Mouse (Mus musculus) spleen, postnatal 4 days (tissue): ENCODE data around the gene 4930469K13Rik.
"Not testable (repeated sequence)": the region's sequence is repeated elsewhere in the genome, so short reads cannot be mapped to it uniquely, and the experiment has no call there.

ENCODE experiments used
- DNase-seq, 2 experiments: peaks; one replicate each; pipeline ENCODE4 v3.0.0; 2022; ENCODE audit warnings: low spot score in 2 of 2

The 4930469K13Rik gene

GRCm38 (mm10) chr11:34098422-34098821 lies at the start of gene 4930469K13Rik:
Gene 4930469K13Rik (minus strand): TSS chr11:34098554.
- no peak for DNase-seq

GRCm38 (mm10) chr11:34146934-34147333 lies 48.6 kb upstream of the 4930469K13Rik start:
- DNase-seq = no peak

- no peak for DNase-seq
Observed at GRCm38 (mm10) chr11:34144421-34144820, 46.1 kb upstream of the 4930469K13Rik start.

GRCm38 (mm10) chr11:34143984-34144383 lies 45.6 kb upstream of the 4930469K13Rik start:
- DNase-seq = no peak

- DNase-seq = no peak
Observed at GRCm38 (mm10) chr11:34139296-34139695, 40.9 kb upstream of the 4930469K13Rik start.

- DNase-seq = no peak
Observed at GRCm38 (mm10) chr11:34128412-34128811, 30.1 kb upstream of the 4930469K13Rik start.

GRCm38 (mm10) chr11:34125727-34126126 lies 27.4 kb upstream of the 4930469K13Rik start:
- not testable (repeated sequence) for DNase-seq

GRCm38 (mm10) chr11:34124852-34125251 lies 26.5 kb upstream of the 4930469K13Rik start:
- no peak for DNase-seq

GRCm38 (mm10) chr11:34123147-34123546 lies 24.8 kb upstream of the 4930469K13Rik start:
- no peak for DNase-seq

- no peak for DNase-seq
Observed at GRCm38 (mm10) chr11:34118319-34118718, 20.0 kb upstream of the 4930469K13Rik start.

GRCm38 (mm10) chr11:34117581-34117980 lies 19.2 kb upstream of the 4930469K13Rik start:
- no peak for DNase-seq

- DNase-seq = no peak
Observed at GRCm38 (mm10) chr11:34116572-34117135, 18.3 kb upstream of the 4930469K13Rik start.

GRCm38 (mm10) chr11:34113760-34114159 lies 15.4 kb upstream of the 4930469K13Rik start:
- DNase-seq = no peak

GRCm38 (mm10) chr11:34112781-34113380 lies 14.5 kb upstream of the 4930469K13Rik start:
- no peak for DNase-seq

GRCm38 (mm10) chr11:34111940-34112339 lies 13.6 kb upstream of the 4930469K13Rik start:
- no peak for DNase-seq

- DNase-seq = no peak
Observed at GRCm38 (mm10) chr11:34109260-34109659, 10.9 kb upstream of the 4930469K13Rik start.

- no peak for DNase-seq
Observed at GRCm38 (mm10) chr11:34104919-34105318, 6.6 kb upstream of the 4930469K13Rik start.

- no peak for DNase-seq
Observed at GRCm38 (mm10) chr11:34101827-34102226, 3.5 kb upstream of the 4930469K13Rik start.

- DNase-seq = no peak
Observed at GRCm38 (mm10) chr11:34087064-34087463, 11.3 kb downstream of the 4930469K13Rik start.

GRCm38 (mm10) chr11:34086164-34086751 lies 12.1 kb downstream of the 4930469K13Rik start:
- DNase-seq = no peak

GRCm38 (mm10) chr11:34084639-34085038 lies 13.7 kb downstream of the 4930469K13Rik start:
- no peak for DNase-seq

- DNase-seq = no peak
Observed at GRCm38 (mm10) chr11:34083795-34084194, 14.6 kb downstream of the 4930469K13Rik start.
